In the genomic region with DNA sequence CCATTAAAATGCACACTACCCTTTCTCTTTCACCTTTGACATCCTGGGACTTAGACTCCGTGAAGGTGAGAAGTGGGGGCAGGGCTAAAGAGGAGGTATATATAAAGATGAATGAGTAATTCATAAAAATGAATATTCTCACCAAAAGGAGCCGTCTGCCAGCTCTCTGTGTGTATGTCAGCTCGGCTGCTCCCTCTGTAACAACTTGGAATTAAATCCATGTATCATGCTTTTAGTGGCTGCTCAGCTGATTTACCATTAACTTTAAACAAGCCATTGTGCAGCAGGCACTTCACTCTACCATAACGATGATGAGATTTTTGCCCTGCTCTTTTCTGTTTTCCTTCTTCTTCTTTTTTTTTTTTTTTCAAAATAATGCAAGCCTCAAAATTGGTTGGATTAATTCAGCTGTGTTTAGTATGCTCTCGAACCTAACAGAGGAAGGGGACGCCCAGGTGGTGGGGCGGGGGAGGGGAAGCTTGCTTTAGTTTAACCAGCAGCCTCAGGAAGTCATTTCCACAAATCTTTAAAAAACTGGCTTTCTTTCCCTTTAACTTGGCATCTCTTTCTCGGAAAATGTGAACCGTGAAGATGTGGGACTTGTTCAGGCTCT, we compare ENCODE assay signal across 8 mouse cellular contexts.
A peak's percentile ranks its signal among the peaks of the same experiment; 100 is the strongest.
DNase-seq lines count a peak whose midpoint lies in the region; ATAC-seq lines count a peak whose summit lies in the region.

No protein-coding gene starts in this region.

- H3K4me1 ChIP-seq in limb, embryonic 15.5 days = peaks cover 19% of the 10 kb centered on the region

- peak overlapping the region; percentile 23 for H3K4me3 ChIP-seq in limb, embryonic 15.5 days

- no peaks in the 10 kb centered on the region for H3K36me3 ChIP-seq in limb, embryonic 15.5 days

- H3K9me3 ChIP-seq in limb, embryonic 15.5 days = no peaks in the 10 kb centered on the region

- DNase-seq in embryo, embryonic 11 days = peak; percentile 45
- no peak for DNase-seq in embryo, embryonic 9.5 days (ENCODE audit: extremely low spot score)
- DNase-seq in right cerebral cortex, postnatal 4 days = peak; percentile 32
- no peak for DNase-seq in right cerebral cortex, postnatal 36 days (ENCODE audit: low spot score in 2 of 2)
- DNase-seq in thymus, postnatal 36 days = peak; percentile 73 to 76
- no peak for DNase-seq in retina, postnatal 1 day

- 11% methylated on average over 9 of the region's 9 CpGs for WGBS in limb, embryonic 15.5 days

- peaks cover 22% of the 10 kb centered on the region for H3K27me3 ChIP-seq in limb, embryonic 15.5 days

- no peak overlapping the region for H3K27ac ChIP-seq in limb, embryonic 15.5 days

- no peak overlapping the region for H3K9ac ChIP-seq in limb, embryonic 15.5 days

- no peak for ATAC-seq in limb, embryonic 15.5 days (ENCODE audit: insufficient number of reproducible peaks, low FRiP score, low TSS enrichment, low read depth)
- ATAC-seq in cerebellum, adult (ENCODE audit: insufficient number of reproducible peaks, low FRiP score, low TSS enrichment) = no peak

- H3K4me2 ChIP-seq in limb, embryonic 15.5 days = peak overlapping the region; percentile 44

Comparison
In these comparisons a context has a peak if more than half of its experiments do, and no peak if none do; other contexts are left out.
1. DNase-seq: peak in embryo, embryonic 11 days (single experiment), right cerebral cortex, postnatal 4 days (single experiment) and thymus, postnatal 36 days (2 of 2); none in embryo, embryonic 9.5 days (single experiment), right cerebral cortex, postnatal 36 days (0 of 2) and retina, postnatal 1 day (single experiment).